Mouse (Mus musculus) CH12.LX (cell line): ENCODE results near the gene Chst5. TPM values are rescaled to one million over a fixed set of nuclear protein-coding genes. Genes with fewer than 3 reads are reported as not detected.

ENCODE experiments used
- DNase-seq: peaks from one replicate; pipeline ENCODE4 v3.0.0-alpha.2; 2013; ENCODE audit errors: extremely low read depth
- H3K27ac ChIP-seq: 2 replicates; pipeline ENCODE4 v1.5.1; 2012; ENCODE audit warnings: low read depth, mild to moderate bottlenecking, control low read depth, moderate library complexity; ENCODE audit not compliant: insufficient read depth
- H3K27me3 ChIP-seq: replicated peaks from 2 replicates; pipeline ENCODE3; 2012; ENCODE audit warnings: inconsistent platforms
- H3K36me3 ChIP-seq, 2 experiments: replicated peaks in 1 of 2; 2 replicates each; pipeline versions ENCODE3 to v1.6.1; 2012; ENCODE audit warnings: inconsistent platforms in 1 of 2, low read length in 1 of 2, mild to moderate bottlenecking in 1 of 2, mixed read lengths in 1 of 2, moderate library complexity in 1 of 2; ENCODE audit not compliant: control insufficient read depth in 1 of 2, insufficient read depth in 1 of 2
- H3K4me1 ChIP-seq, 2 experiments: 2 replicates each; pipeline ENCODE4 v1.6.1; 2012; ENCODE audit warnings: inconsistent platforms in 1 of 2, moderate library complexity in 1 of 2; ENCODE audit not compliant: insufficient read depth in 2 of 2, control insufficient read depth in 1 of 2
- H3K4me2 ChIP-seq: 2 replicates; pipeline ENCODE4 v1.6.1; 2012; ENCODE audit warnings: low read depth, mild to moderate bottlenecking, control low read depth; ENCODE audit not compliant: poor library complexity, insufficient read depth, severe bottlenecking
- H3K4me3 ChIP-seq, 3 experiments: fragments of 150-350 bp in 1 of 3; sonication (generic) in 1 of 3; replicated peaks in 1 of 3; 2 replicates each; pipeline versions ENCODE3 to v1.5.1; 2011 to 2012; ENCODE audit warnings: low read depth in 2 of 3, low read length in 2 of 3, mild to moderate bottlenecking in 2 of 3, moderate library complexity in 2 of 3, control low read depth in 1 of 3, improper control_type of control experiment in 1 of 3, inconsistent platforms in 1 of 3, mixed read lengths in 1 of 3; ENCODE audit not compliant: poor library complexity in 1 of 3
- H3K79me2 ChIP-seq: replicated peaks from 2 replicates; pipeline ENCODE4 v1.6.1; 2012; ENCODE audit warnings: mild to moderate bottlenecking, moderate library complexity; ENCODE audit not compliant: control insufficient read depth, poor library complexity, insufficient read depth, severe bottlenecking; ENCODE audit errors: extremely low read depth
- H3K9ac ChIP-seq: 2 replicates; pipeline ENCODE4 v1.6.1; 2012; ENCODE audit warnings: low read depth, mild to moderate bottlenecking, control low read depth, moderate library complexity; ENCODE audit not compliant: insufficient read depth
- H3K9me3 ChIP-seq: replicated peaks from 2 replicates; pipeline ENCODE3; 2012; ENCODE audit warnings: low read length, inconsistent platforms, mixed read lengths
- BHLHE40 ChIP-seq: IDR thresholded peaks from 2 replicates; pipeline ENCODE4 v1.6.1; 2011; ENCODE audit warnings: mild to moderate bottlenecking, low read depth, low read length, improper control_type of control experiment
- CHD1 ChIP-seq: IDR thresholded peaks from 2 replicates; pipeline ENCODE4 v1.6.1; 2012; ENCODE audit warnings: low read depth, low read length, improper control_type of control experiment, inconsistent platforms
- CHD2 ChIP-seq: IDR thresholded peaks from 2 replicates; pipeline ENCODE4 v1.6.1; 2011; ENCODE audit warnings: low read length, improper control_type of control experiment
- CTCF ChIP-seq, 2 experiments: IDR thresholded peaks in 1 of 2; conservative IDR thresholded peaks in 1 of 2; 2 replicates each; pipeline ENCODE4 v1.5.1; 2011 to 2012; ENCODE audit warnings: low read depth in 2 of 2, low read length in 2 of 2, improper control_type of control experiment in 1 of 2, inconsistent platforms in 1 of 2, mild to moderate bottlenecking in 1 of 2, moderate library complexity in 1 of 2
- E2F4 ChIP-seq: IDR thresholded peaks from 2 replicates; pipeline ENCODE4 v1.6.1; 2011; ENCODE audit warnings: low read depth, low read length, improper control_type of control experiment; ENCODE audit not compliant: insufficient replicate concordance
- ELF1 ChIP-seq: IDR thresholded peaks from 2 replicates; pipeline ENCODE4 v1.6.1; 2014; ENCODE audit warnings: low read depth, mild to moderate bottlenecking, inconsistent platforms, low read length, improper control_type of control experiment
- EP300 ChIP-seq: IDR thresholded peaks from 2 replicates; pipeline ENCODE4 v1.6.1; 2011; ENCODE audit warnings: low read length, improper control_type of control experiment
- GABPA ChIP-seq: IDR thresholded peaks from 2 replicates; pipeline ENCODE4 v1.6.1; 2012; ENCODE audit warnings: low read depth, low read length, improper control_type of control experiment, inconsistent platforms; ENCODE audit not compliant: insufficient replicate concordance
- JUN ChIP-seq: IDR thresholded peaks from 2 replicates; pipeline ENCODE4 v1.6.1; 2011; ENCODE audit warnings: low read depth, mild to moderate bottlenecking, low read length, improper control_type of control experiment, moderate library complexity; ENCODE audit not compliant: insufficient read depth
- JUND ChIP-seq: conservative IDR thresholded peaks from 2 replicates; pipeline ENCODE4 v1.6.1; 2011; ENCODE audit warnings: low read depth, low read length, improper control_type of control experiment
- KAT2A ChIP-seq: IDR thresholded peaks from 2 replicates; pipeline ENCODE4 v1.6.1; 2012; ENCODE audit warnings: low read length, improper control_type of control experiment, inconsistent platforms; ENCODE audit not compliant: insufficient replicate concordance
- MAX ChIP-seq: IDR thresholded peaks from 2 replicates; pipeline ENCODE4 v1.6.1; 2011; ENCODE audit warnings: low read length, improper control_type of control experiment
- MAZ ChIP-seq: IDR thresholded peaks from 2 replicates; pipeline ENCODE4 v1.6.1; 2012; ENCODE audit warnings: low read depth, mild to moderate bottlenecking, inconsistent platforms, low read length, improper control_type of control experiment, moderate library complexity
- MXI1 ChIP-seq: IDR thresholded peaks from 2 replicates; pipeline ENCODE4 v1.6.1; 2011; ENCODE audit warnings: mild to moderate bottlenecking, low read depth, low read length, improper control_type of control experiment
- MYC ChIP-seq: IDR thresholded peaks from 2 replicates; pipeline ENCODE4 v1.6.1; 2011; ENCODE audit warnings: low read depth, mild to moderate bottlenecking, improper control_type of control experiment, low read length
- NELFE ChIP-seq: IDR thresholded peaks from 2 replicates; pipeline ENCODE4 v1.6.1; 2011; ENCODE audit warnings: low read depth, low read length, improper control_type of control experiment
- PAX5 ChIP-seq: IDR thresholded peaks from 2 replicates; pipeline ENCODE4 v1.6.1; 2012; ENCODE audit warnings: low read length, inconsistent platforms, mixed read lengths
- POLR2A ChIP-seq: IDR thresholded peaks from 2 replicates; pipeline ENCODE4 v1.6.1; 2011; ENCODE audit warnings: low read depth, mild to moderate bottlenecking, improper control_type of control experiment, low read length
- POLR2AphosphoS2 ChIP-seq: IDR thresholded peaks from 2 replicates; pipeline ENCODE4 v1.6.1; 2011; ENCODE audit warnings: low read depth, low read length, improper control_type of control experiment
- RAD21 ChIP-seq: IDR thresholded peaks from 2 replicates; pipeline ENCODE4 v1.6.1; 2011; ENCODE audit warnings: low read depth, mild to moderate bottlenecking, low read length, improper control_type of control experiment, moderate library complexity
- RCOR1 ChIP-seq: conservative IDR thresholded peaks from 2 replicates; pipeline ENCODE4 v1.6.1; 2012; ENCODE audit warnings: low read depth, mild to moderate bottlenecking, inconsistent platforms, low read length, improper control_type of control experiment
- SMC3 ChIP-seq: IDR thresholded peaks from 2 replicates; pipeline ENCODE4 v1.6.1; 2011; ENCODE audit warnings: low read depth, low read length, improper control_type of control experiment
- TBP ChIP-seq: conservative IDR thresholded peaks from 2 replicates; pipeline ENCODE4 v1.6.1; 2011; ENCODE audit warnings: low read depth, low read length, improper control_type of control experiment
- TCF12 ChIP-seq: IDR thresholded peaks from 2 replicates; pipeline ENCODE4 v1.6.1; 2014; ENCODE audit warnings: low read depth, mild to moderate bottlenecking, inconsistent platforms, low read length, improper control_type of control experiment
- UBTF ChIP-seq: IDR thresholded peaks from 2 replicates; pipeline ENCODE4 v1.6.1; 2012; ENCODE audit warnings: low read depth, mild to moderate bottlenecking, inconsistent platforms, low read length, improper control_type of control experiment, moderate library complexity
- USF1 ChIP-seq: IDR thresholded peaks from 2 replicates; pipeline ENCODE4 v1.6.1; 2014; ENCODE audit warnings: low read depth, mild to moderate bottlenecking, inconsistent platforms, low read length, improper control_type of control experiment
- ZC3H11A ChIP-seq: IDR thresholded peaks from 2 replicates; pipeline ENCODE4 v1.6.1; 2012; ENCODE audit warnings: low read depth, mild to moderate bottlenecking, inconsistent platforms, low read length, improper control_type of control experiment
- ZKSCAN1 ChIP-seq: IDR thresholded peaks from 2 replicates; pipeline ENCODE4 v1.6.1; 2012; ENCODE audit warnings: low read depth, inconsistent platforms, low read length, improper control_type of control experiment, borderline replicate concordance
- ZMIZ1 ChIP-seq: IDR thresholded peaks from 2 replicates; pipeline ENCODE4 v1.6.1; 2012; ENCODE audit warnings: low read depth, mild to moderate bottlenecking, inconsistent platforms, low read length, improper control_type of control experiment
- ZNF384 ChIP-seq: IDR thresholded peaks from 2 replicates; pipeline ENCODE4 v1.6.1; 2012; ENCODE audit warnings: low read depth, low read length, improper control_type of control experiment, inconsistent platforms
- dilution Hi-C: fragments of 300-500 bp; cut with MboI; formaldehyde crosslinking; loops from 2 replicates; pipeline ENCODE4 v1.14.3; 2020; ENCODE audit warnings: low sequenced_read_pairs; ENCODE audit not compliant: extremely low pct_unique_long_range_greater_than_20kb, extremely low pct_ligation_motif_present
- in situ Hi-C: fragments of 300-500 bp; cut with MboI; formaldehyde crosslinking; loops from 3 replicates; pipeline ENCODE4 v1.14.3; 2019; ENCODE audit warnings: low sequenced_read_pairs, low pct_ligation_motif_present, low pct_unique_long_range_greater_than_20kb, mixed read lengths
- polyA plus RNA-seq: library from polyadenylated mRNA; unstranded; fragments of >175 nt; gene quantifications from 2 replicates; pipeline ENCODE4 v1.2.1, GENCODE M21; 2012; ENCODE audit warnings: low read depth; ENCODE audit not compliant: insufficient read length
- total RNA-seq, 2 experiments: library from RNA; depleted of rRNA; stranded (reverse); fragments of 300-350 nt in 1 of 2; fragments of >200 nt in 1 of 2; gene quantifications; 2 replicates each; pipeline ENCODE4 v1.2.3; 2012 to 2014

Gene Chst5
- total and polyA plus RNA-seq, 3 experiments, result not detected

GRCm38 (mm10) chr8:111871278-111871677 lies 39.0 kb downstream of the Chst5 start:
- no peaks in the 10 kb centered on the region for H3K27me3 ChIP-seq
- in situ Hi-C loops, result loop anchor here (10.0 kb wide), 1 partner anchor 124 kb away; the partner anchor contains the start of gene Adat1
- H3K79me2 ChIP-seq, result no peaks in the 10 kb centered on the region
- dilution Hi-C loops, result no loop called here
- H3K9ac ChIP-seq, result no peak overlapping the region
- peaks cover 4 to 11% of the 10 kb centered on the region in 2 experiments; a peak in 3 of 4 replicates for H3K4me1 ChIP-seq
- no peak overlapping the region for H3K4me3 ChIP-seq
- peaks cover 0 to 14% of the 10 kb centered on the region in 2 experiments for H3K36me3 ChIP-seq
- no peak for DNase-seq
- no peak overlapping the region for H3K4me2 ChIP-seq
- TF ChIP-seq ELF1, result no peak
- no peak for TF ChIP-seq TBP
- TF ChIP-seq NELFE, result no peak
- no peak for TF ChIP-seq ZKSCAN1
- TF ChIP-seq SMC3, result no peak
- TF ChIP-seq ZNF384, result no peak
- no peak for TF ChIP-seq TCF12
- TF ChIP-seq MAZ, result no peak
- TF ChIP-seq POLR2A, result no peak
- TF ChIP-seq MXI1, result no peak
- TF ChIP-seq MYC, result no peak
- TF ChIP-seq ZC3H11A, result no peak
- TF ChIP-seq E2F4, result no peak
- no peak for TF ChIP-seq EP300
- no peak for TF ChIP-seq MAX
- no peak for TF ChIP-seq RAD21
- TF ChIP-seq POLR2AphosphoS2, result no peak
- no peak overlapping the region for H3K27ac ChIP-seq
- no peaks in the 10 kb centered on the region for H3K9me3 ChIP-seq

DNA sequence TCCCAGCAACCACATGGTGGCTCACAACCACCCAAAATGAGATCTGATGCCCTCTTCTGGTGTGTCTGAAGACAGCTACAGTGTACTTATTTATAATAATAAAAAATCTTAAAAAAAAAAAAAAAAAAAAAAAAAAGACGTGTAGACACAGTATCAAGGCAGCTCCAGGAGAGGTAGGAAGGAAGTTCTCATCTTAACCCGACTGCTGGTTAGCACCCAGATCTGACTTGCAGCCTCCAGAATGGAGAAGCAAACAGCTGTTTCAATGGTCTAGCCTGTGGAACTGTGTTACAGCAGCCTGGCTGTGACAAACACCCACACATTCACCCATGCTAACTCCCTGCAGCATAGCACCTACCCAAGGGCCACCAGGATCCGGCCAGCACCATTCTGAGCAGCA lies 39.9 kb downstream of the Chst5 start:
- H3K4me2 ChIP-seq, result no peak overlapping the region
- no peak overlapping the region for H3K27ac ChIP-seq
- H3K9ac ChIP-seq, result no peak overlapping the region
- H3K27me3 ChIP-seq, result no peaks in the 10 kb centered on the region
- TF ChIP-seq CHD1 (no peak), TBP (no peak), ZNF384 (no peak), CTCF (conservative IDR thresholded peaks at IDR 0.05 in 1 of 2, IDR thresholded peaks at IDR 0.05 in 1 of 2; ENCODE audit: low read depth in 2 of 2, low read length in 2 of 2) (no peak), JUND (no peak), USF1 (no peak), MXI1 (no peak), ZC3H11A (no peak), CHD2 (no peak), BHLHE40 (no peak), ZMIZ1 (no peak), JUN (no peak), KAT2A (no peak), PAX5 (no peak), EP300 (no peak), GABPA (no peak), UBTF (no peak), RCOR1 (no peak), MAZ (no peak)
- H3K4me3 ChIP-seq, result no peak overlapping the region
- dilution Hi-C loops (no loop called here), in situ Hi-C loops (loop anchor here (10.0 kb wide), 1 partner anchor 124 kb away; the partner anchor contains the start of gene Adat1)
- no peak for DNase-seq
- H3K36me3 ChIP-seq, result peaks cover 0 to 21% of the 10 kb centered on the region in 2 experiments
- no peaks in the 10 kb centered on the region for H3K79me2 ChIP-seq
- no peaks in the 10 kb centered on the region for H3K9me3 ChIP-seq
- peaks cover 4 to 6% of the 10 kb centered on the region in 2 experiments; a peak in 3 of 4 replicates for H3K4me1 ChIP-seq
